Mouse (Mus musculus): ENCODE measurements at regions not wholly inside any gene's neighbourhood (a gene's known extent, or its start where the extent isn't known, plus 50 kb on each side); places are given as distances from the start of the nearest gene placed in this dataset.

DNA sequence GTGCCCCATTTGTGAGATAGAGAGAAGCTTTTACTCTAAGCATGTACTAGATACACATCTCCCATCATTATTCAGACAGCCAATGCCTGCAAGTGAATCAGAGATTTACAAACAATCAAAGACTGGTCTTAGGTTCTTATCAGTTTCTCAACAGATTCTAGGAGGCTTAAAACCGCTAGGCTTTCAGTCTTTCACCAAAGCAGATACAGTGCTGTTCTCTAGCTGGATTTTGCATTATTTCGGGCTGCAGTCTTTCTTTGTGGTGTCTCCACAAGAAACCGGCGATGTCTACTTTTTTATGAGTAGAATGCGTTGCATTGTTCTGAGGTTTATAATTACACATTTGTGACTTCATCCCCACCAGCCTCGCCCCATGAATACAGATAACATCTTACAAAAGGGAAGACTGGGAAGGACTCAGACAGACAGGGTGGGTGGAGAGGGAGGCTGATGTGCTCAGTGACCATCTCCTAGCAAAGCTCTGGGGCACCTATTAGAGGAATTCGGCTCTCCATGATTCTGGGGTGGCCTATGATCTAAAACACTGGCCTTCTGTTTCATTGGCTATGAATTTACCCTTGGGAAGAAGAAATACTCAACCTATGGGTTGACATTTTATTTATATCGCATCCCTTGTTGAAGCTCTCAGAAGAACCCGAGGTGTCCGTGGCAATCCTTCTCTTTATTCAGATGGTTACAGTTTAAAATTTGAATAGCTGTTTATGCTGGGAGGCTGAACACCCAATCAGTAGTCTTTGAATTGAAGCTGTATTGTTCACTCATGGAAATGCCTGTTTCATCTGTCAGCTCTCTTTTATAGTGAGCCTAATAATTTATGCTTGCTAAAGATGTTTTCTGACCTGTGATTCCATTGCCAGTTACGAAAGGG is 343.8 kb downstream of the Tmem161b start:
- no peak for DNase-seq (ENCODE audit: low spot score in 2 of 2)

- DNase-seq (ENCODE audit: low spot score in 2 of 2): no peak
Measured at GRCm38 (mm10) chr13:84566533-84566832, 344.4 kb downstream of the Tmem161b start.

GRCm38 (mm10) chr13:84569371-84569770 is 347.3 kb downstream of the Tmem161b start:
- DNase-seq (ENCODE audit: low spot score in 2 of 2): no peak

DNA sequence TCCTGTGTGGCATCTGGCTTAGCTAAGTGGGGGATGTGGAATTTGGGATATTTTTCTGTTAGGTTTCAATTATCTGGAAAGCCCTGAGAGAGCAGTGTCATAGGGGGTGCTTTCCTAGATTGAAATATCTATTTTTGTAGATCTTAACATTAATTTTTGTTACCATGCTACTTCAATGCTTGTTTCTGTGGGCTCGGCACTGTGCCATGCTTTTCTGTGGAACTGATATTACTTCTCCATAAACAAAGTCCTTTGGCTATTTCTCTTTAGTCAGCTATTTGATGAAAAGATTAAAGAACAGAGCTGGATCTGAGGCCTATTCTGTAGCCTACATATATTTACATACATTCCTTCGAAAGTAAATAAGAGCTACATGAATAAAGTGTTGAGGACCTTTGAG is 348.1 kb downstream of the Tmem161b start:
- no peak for DNase-seq (ENCODE audit: low spot score in 2 of 2)

DNA sequence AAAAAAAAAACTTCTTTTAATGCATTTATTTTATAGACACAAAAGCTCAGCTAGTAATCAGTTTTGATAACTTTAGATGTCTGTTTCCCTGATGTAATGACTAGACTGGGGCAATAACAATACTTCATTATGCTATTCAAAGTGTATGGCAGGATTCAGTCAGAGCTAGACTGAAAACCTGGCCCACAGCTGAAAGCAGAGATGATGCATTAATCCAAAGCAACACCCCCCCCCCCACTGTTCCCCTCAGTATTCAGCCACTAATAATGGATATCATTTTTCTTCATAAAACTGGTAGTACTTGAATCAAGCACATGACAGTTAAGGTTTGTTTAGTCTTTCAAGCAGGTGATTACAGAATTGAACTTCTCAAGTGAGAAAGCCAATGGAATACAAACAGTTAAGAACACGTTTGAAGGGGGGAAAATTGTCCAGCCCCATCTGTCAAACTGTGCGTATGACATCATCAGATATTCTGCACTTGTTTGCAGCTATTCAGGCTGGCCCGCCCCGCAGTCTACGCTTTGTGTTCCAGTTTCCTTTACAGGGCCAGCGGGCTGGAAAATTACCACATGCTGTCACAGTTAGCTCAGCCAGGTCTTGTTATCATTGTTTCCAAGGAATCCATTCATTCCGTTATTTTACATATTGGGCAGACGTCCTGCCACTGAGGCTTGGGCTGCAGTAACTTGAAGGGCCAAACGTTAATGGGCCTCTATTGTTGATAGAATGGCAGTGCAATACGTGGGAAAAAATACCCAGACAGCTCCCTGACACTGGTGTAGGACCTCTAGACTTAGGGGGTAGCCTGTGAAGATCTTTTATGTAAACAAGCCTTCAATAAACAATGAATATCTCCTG is 349.1 kb downstream of the Tmem161b start:
- peak; percentile 36 to 40 for DNase-seq (ENCODE audit: low spot score in 2 of 2)

GRCm38 (mm10) chr13:84571845-84572193 is 349.7 kb downstream of the Tmem161b start:
- DNase-seq (ENCODE audit: low spot score in 2 of 2): no peak

- no peak for DNase-seq (ENCODE audit: low spot score in 2 of 2)
Measured at GRCm38 (mm10) chr13:84572231-84572630, 350.1 kb downstream of the Tmem161b start.

GRCm38 (mm10) chr13:84596585-84597142 is 374.6 kb downstream of the Tmem161b start:
- no peak for DNase-seq (ENCODE audit: low spot score in 2 of 2)

GRCm38 (mm10) chr13:84602612-84603011 is 380.5 kb downstream of the Tmem161b start:
- no peak for DNase-seq (ENCODE audit: low spot score in 2 of 2)

GRCm38 (mm10) chr13:84612497-84612896 is 390.4 kb downstream of the Tmem161b start:
- DNase-seq (ENCODE audit: low spot score in 2 of 2): no peak

DNA sequence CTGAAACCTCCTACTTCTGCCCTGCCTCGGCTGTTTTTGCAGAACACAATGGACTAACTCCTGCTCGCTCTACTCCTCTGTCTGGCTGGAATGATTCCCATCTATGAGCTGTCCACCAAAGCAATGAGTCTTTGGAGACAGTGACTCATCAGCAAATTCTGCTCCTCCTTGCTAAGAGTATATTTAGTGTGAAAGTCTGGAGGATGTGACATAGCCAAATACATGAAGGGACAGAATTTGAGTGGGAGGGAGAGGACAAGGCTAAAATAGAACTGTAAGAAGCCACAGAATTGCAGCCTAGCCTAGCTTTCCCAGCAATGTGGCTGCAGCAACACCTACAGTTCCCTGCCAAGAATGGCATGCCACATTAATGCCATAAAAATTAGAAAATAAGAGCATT is 390.9 kb downstream of the Tmem161b start:
- DNase-seq (ENCODE audit: low spot score in 2 of 2): peak; percentile 60 to 81

GRCm38 (mm10) chr13:84624691-84625090 is 402.6 kb downstream of the Tmem161b start:
- no peak for DNase-seq (ENCODE audit: low spot score in 2 of 2)

DNA sequence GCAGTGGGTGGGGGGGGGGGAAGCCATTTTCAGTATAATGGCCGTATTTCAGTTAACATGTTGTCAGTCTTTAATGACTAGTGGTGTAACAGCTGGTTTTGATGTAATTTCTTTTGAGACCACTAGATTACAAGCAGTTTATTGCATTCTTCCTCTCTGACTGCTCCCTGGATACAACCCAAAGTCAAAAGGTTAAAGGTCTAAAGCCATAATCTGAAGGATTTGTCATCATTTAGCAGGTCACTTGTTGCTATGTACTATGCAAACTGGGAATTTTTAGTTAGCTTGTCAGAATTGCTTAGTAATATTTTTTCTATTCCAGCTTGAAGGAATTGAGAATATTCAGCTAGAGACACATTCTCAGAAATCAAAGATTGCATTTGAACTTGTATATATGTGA is 403.4 kb downstream of the Tmem161b start:
- DNase-seq (ENCODE audit: low spot score in 2 of 2): no peak

DNA sequence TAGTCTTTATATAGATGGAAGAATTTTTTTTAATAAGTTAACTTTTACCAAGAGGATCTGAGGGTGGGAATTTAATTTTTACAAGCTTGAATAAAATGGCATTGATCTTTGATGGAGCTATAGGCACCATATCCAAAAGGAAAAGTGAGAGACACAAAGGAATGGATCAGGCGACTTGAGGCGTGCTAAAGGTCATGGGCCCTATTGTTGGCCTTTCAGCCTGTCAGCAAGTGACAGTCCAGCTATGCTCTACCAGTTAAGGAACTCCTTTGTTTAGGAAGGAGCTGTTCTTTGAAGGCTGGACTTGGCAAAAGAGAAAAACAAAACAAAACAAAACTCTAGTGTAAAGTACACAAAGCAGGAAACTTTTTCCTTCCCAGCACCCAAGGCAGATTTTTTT is 403.8 kb downstream of the Tmem161b start:
- no peak for DNase-seq (ENCODE audit: low spot score in 2 of 2)

DNA sequence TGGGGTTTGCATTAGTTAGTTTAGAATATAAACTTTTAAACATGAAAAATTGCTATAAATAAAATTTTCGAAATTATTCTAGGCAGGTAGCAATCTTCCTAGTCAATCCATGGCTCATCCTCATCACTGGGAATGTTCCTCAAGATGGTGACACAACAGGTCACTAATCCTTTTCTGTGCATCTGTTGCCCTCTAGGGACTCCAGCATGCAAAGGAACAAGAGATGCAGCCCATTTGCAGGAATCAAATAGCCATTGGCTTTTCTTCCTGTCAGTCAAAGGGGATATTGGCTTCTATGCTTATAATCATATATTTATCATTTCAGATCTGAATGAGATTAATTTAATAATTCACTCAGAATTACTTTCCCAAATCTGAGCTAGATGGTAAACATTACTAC is 404.3 kb downstream of the Tmem161b start:
- DNase-seq (ENCODE audit: low spot score in 2 of 2): no peak

DNA sequence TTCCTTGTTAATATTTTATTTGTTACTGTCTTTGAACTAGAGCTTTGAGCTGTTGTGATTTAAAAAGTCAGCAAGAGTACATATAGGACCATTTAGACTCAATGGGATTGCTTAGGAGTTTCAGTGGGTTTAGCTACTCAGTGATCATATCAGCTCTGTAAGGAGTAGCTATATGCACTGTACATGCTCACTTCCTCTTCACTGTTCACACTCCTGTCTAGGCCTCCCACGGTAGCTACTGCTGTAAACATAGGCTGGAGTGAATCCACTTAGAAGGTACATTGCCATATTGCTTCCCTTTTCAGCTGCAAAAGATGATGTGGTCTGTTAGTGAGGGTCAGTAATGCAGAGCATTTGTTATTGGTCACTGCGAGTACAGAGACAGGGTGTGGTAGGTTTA is 408.6 kb downstream of the Tmem161b start:
- DNase-seq (ENCODE audit: low spot score in 2 of 2): peak in 1 of 2 experiments; percentile 8

- DNase-seq (ENCODE audit: low spot score in 2 of 2): peak in 1 of 2 experiments; percentile 6
Measured at GRCm38 (mm10) chr13:84632493-84632892, 410.4 kb downstream of the Tmem161b start.

DNA sequence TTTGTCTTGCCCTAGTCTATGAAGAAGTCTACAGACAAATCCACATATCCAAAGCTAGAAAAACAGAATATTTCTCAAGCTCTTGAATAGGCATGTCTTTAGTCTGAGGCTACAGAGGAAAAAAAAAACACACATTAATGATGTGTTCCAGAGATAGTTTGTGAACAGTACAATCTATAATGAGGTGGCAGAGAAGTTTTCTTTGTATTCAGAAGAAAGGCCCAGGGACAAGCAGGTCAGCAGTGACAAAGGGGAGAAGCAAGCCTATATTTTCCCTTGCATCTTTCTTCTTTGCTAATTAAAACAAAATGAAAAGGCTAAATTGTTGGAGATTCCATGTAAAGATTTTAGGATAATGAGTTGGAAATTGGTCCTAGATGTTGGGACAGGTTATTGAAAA is 414.7 kb downstream of the Tmem161b start:
- DNase-seq (ENCODE audit: low spot score in 2 of 2): no peak

- DNase-seq (ENCODE audit: low spot score in 2 of 2): no peak
Measured at GRCm38 (mm10) chr13:84637606-84638005, 415.5 kb downstream of the Tmem161b start.

DNA sequence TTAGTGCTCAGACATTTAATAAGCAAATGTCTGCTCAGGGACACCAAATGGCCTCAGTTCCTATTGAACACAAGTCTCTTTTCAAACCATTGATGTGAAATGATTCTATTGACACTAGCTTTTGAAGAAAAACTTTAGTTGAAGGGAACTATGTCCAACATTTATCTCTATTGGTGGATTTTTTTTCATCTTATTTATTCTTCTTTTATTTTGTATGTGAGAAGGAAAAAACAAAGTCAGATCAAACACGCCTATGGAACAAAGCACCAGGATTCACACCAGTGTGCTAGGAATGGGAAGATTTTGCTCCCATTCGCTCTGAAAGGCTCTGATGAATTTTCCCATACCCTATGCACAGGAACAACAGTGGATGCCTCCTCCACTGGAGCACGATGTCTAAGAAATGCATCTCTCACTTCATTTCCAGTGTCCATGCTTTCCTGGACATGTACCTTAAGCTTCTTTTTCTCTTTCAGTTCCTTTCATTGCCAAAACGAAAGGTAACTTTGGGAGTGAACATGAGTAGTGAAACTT is 416.4 kb downstream of the Tmem161b start:
- DNase-seq (ENCODE audit: low spot score in 2 of 2): no peak

DNA sequence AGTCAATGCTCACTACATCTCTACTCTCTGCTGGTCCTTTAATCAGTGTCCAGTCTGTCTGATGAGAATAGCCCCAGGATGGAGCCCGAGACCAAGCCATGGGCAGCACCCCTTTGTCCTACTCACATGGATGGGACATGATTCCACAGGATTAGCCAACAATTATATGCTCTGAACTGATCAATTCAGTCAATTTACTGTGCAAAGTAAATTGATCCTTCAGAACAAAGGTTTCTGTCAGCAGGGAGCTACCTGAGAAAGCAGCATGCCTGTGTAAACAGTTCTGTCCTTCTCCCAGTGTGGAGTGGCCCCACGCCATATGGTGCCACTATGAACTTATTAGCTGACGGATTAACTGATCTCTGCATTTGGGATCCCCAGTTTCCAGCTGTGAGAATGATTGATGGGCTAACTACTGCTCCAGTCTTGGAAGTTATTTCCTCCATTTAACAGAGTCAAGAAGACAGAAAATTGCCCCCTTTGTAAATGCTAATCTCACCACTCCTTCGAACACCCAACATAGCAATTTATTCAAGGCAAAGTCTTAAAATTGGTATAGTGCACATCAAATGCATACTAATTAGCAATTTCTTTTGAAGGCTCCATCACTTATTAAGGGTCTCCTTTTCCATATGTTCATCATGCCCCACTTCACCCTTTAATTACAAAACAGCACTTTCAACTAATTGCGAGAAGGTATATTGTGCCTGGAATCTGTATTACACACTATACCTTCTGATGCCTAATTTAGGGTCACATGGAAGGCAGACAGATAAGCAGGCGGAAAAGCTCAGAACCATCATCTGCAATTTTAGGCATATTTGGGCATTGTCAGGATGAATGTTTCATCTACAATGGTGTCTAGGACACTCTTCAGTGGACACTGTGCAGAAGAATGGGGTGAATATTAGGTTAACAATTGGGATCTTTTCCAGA is 417.3 kb downstream of the Tmem161b start:
- DNase-seq (ENCODE audit: low spot score in 2 of 2): no peak
